Mouse (Mus musculus) brain, adult 2 months (tissue): ENCODE measurements around the gene Krtap3-1.
A peak's percentile ranks its signal among the peaks of the same experiment; 100 is the strongest.
"Not testable (repeated sequence)": the region's sequence is repeated elsewhere in the genome, so short reads cannot be mapped to it uniquely, and the experiment has no call there.

Experiments used
- DNase-seq: peaks from one replicate; pipeline ENCODE4 v3.0.0; 2011; ENCODE audit warnings: low read depth, low spot score

The Krtap3-1 gene

DNA sequence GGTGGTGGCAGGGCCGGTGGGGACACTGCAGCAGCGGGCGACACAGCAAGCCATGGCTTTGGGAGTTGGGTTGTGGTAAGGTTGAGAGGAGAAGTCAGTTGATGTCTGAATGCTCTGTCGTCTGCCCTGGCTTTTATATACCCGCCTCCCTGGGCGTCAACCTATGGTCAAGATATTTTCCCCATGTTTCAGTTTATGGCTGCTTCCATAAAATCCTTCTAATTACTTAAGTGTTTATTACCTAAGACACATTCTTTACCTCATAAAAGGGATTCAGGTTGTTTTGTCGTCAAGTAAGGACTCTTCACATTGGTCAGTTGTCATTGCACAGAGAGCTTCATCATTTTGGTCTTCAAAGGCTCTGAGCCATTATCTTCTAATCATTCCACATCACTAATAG is at the start of gene Krtap3-1:
Krtap3-1 (minus strand) TSS at position 101 of the 400 bp plus-strand sequence.
- DNase-seq, result no peak

DNA sequence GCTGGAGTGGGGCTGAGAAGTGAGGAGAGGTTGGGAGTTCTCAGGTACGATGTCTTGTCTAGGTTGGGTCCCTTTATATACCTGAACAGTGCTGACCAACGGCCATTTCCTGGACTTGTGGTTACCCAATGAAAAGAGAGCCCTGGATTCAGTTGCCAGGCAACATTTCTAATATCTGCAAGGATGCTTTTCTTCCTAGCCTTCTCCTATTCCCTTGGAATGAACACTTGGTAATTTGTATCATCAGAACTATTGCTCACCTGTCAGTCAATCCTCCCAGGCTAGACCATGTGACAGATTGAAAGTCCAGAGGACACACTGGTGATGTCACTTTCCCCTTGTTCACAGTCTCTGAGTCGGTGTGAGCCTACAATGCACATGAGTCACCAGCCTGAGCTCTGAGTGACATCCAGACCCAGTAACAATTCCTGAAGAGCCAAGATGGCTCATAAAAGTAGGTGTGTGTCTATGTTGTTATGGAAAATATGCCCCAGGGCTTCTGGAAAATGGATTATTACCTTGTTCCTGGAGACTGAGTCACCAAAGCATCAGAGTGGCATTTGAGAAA is 48.5 kb upstream of the Krtap3-1 start, which contains the start of gene Krtap2-4:
Krtap2-4 (minus strand) TSS at position 51 of the 568 bp plus-strand sequence.
- peak; percentile 43 for DNase-seq

DNA sequence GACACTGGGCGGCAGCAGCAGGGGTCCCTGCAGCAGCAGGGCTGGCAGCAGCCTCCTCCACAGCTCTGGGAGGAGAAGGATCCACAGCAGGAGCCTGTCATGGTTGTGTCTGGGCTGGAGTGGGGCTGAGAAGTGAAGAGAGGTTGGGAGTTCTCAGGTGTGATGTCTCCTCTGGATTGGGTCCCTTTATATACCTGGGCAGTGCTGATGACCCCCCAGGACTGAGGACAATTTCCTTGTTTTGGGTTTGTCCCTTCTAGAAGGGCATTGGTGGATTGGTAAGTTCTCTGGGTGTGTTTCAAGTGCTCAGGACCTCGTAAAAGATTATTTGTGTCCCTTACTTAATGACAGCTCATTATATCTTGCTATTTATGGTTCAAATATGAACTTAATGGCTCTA is 43.7 kb upstream of the Krtap3-1 start, which contains the start of gene Gm11937:
Gm11937 (minus strand) TSS at position 101 of the 400 bp plus-strand sequence.
- DNase-seq, result not testable (repeated sequence)

DNA sequence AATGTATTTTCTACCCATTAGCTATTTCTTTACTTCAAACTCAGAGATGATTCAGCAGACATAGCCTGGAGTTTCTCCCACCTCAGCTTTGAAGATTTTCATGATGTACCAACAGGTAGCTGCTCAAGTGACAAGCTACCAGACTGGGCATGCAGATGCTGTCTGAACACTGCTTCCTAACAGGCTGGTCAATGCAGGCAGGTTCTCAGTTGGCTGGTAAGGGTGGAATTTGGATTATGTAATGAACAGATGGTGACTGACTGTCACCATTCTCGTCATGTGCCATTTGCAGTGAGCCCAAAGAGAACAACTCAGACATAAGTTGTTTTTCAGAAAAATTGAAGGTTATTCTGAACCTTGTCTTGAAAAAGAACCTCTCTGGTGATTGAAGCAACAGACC is 42.7 kb upstream of the Krtap3-1 start:
- DNase-seq, result peak; percentile 82

DNA sequence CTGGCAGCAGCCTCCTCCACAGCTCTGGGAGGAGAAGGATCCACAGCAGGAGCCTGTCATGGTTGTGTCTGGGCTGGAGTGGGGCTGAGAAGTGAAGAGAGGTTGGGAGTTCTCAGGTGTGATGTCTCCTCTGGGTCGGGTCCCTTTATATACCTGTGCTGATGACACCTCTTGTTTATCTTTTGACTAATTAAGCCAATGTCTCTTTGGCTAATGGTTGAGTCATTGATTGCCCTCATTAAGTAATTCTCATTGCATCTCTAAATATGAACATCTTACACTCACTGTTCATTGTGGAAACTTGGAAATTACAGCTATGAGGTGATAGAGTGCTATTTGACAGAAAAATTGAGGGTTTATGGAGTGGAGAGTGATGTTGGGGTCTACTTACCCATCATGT is 36.8 kb upstream of the Krtap3-1 start, which contains the start of gene Gm11938:
Gm11938 (minus strand) TSS at position 101 of the 400 bp plus-strand sequence.
- DNase-seq, result not testable (repeated sequence)

DNA sequence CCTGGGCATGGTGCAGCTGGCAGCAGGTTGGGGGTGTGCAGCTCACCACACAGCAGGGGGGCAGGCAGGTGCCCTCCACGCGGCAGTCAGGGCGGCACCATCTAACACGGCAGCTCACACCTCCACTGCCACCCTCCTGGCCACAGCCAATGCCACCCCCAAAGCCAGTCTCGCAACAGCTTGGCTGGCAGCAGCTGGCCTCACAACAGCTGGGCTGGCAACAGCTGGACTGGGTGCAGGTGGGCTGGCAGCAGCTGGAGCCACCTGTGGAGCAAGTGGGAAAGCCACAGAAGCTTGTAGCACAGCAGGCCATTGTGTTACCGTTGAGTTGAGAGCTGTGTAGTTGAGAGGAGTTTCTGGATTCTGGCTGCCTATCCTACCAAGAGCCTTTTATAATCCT is 31.3 kb upstream of the Krtap3-1 start, which contains the start of gene Krtap9-3:
Krtap9-3 (minus strand) TSS at position 364 of the 400 bp plus-strand sequence.
- not testable (repeated sequence) for DNase-seq

DNA sequence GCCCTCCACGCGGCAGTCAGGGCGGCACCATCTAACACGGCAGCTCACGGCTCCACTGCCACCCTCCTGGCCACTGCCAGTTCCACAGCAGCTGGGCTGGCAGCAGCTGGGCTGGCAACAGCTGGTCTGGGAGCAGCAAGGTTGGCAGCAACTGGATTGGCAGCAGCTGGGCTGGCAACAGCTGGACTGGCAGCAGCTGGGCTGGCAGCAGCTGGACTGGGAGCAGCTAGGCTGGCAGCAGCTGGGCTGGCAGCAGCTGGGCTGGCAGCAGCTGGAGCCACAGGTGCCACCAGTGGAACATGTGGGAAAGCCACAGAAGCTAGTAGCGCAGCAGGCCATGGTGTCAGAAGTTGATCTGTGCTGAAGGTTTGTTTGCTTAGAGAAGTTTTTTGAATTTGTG is 24.6 kb upstream of the Krtap3-1 start, which contains the start of gene Krtap1-3:
Krtap1-3 (minus strand) TSS at position 359 of the 400 bp plus-strand sequence.
- no peak for DNase-seq

DNA sequence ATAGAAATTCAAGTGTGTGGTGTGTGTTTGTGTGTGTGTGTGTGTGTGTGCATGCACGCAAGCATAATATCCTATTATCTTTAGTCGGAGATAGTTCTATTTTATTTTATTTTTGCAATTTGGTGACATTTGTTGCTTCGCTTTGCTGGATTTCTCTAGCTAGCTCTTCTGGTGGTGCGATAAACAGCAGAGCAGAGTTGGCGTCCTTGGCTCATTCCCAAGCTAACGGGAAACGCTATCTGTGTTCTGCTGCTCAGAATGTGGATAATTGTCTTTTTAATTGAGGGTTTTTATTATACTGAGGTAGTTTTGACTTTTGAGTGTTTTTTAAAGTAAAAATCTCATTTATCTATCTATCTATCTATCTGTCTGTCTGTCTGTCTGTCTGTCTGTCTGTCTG is 18.7 kb upstream of the Krtap3-1 start:
- DNase-seq, result peak; percentile 80

DNA sequence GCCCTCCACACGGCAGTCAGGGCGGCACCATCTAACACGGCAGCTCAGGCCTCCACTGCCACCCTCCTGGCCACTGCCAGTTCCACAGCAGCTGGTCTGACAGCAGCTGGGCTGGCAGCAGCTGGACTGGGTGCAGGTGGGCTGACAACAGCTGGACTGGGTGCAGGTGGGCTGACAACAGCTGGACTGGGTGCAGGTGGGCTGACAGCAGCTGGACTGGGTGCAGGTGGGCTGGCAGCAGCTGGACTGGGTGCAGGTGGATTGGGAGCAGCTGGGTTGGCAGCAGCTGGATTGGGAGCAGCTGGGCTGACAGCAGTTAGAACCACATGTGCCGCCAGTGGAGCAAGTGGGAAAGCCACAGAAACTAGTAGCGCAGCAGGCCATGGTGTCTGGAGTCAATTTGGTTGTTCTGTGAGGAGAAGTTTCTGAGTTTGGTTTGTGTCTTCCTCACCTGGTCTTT is 16.8 kb upstream of the Krtap3-1 start, which contains the start of gene Krtap1-4:
Krtap1-4 (minus strand) TSS at position 410 of the 460 bp plus-strand sequence.
- no peak for DNase-seq

DNA sequence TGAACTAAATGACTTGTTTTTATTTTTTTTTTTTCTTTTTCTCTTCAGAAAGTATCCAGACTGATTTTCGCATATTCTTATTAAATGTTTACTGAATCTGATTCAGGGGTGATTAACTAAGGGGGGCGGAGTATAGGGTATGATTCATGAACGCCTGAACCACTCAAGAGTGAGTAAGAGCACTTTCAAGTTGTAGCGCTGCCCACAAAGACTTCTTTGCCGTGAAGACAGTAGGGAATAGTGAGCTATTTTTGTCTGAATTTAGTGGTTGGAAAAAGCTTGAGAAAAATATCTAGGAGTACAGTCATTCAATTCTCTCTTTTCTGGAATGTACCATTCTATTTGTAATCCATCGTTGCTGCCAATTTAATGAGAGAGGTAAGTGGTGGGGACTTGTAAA is 15.1 kb upstream of the Krtap3-1 start:
- DNase-seq, result peak; percentile 79

DNA sequence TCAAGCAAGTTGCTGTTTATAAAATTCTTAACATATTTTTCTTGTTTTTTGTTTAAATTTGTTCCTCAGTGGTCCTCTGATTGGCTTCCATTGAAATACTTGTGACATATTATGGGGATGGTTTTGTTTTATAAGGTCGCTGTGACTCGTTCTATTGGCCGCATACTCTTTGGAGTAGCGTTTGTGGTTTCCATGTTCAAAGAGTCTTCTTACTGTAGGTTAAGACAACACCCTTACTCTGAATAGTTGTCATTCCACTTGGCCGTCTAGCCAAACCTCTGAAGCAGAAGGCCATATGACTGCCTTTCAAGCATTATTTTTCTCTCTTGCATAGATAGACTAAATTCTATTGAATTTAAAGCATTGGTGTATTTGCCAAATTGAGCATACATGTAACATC is 14.6 kb upstream of the Krtap3-1 start:
- DNase-seq, result no peak

DNA sequence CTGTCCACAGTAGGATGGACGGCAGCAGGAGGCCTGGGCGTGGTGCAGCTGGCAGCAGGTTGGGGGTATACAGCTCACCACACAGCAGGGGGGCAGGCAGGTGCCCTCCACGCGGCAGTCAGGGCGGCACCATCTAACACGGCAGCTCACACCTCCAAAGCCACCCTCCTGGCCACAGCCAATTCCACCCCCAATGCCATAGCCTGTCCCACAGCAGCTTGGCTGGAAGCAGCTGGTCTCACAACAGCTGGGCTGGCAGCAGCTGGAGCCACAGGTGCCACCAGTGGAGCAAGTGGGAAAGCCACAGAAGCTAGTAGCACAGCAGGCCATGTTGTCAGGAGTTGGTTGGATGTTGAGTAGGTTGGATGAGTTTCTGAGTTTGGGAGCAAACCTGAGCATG is 14.2 kb upstream of the Krtap3-1 start, which contains the start of gene Krtap1-5:
Krtap1-5 (minus strand) TSS at position 381 of the 400 bp plus-strand sequence.
- no peak for DNase-seq

DNA sequence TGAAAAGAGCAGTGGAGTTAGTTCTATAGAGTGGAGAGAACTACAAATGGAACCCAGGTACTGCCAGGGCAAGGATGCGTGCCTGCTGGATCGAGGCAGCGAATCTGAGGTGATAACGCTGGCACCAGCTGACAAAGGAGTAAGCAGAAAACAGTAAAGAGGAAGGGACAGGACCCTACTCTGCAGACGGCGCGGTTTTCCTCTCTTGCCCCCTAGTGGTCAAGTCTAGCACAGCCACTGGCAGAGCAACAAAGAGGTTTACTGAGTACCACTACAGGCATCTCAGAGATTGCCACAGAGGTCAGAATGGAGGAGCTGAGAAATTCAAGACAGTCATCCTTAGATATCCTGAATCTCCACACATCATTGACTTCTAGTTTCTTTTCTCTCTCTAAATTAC is 7.7 kb upstream of the Krtap3-1 start:
- DNase-seq, result peak; percentile 69

DNA sequence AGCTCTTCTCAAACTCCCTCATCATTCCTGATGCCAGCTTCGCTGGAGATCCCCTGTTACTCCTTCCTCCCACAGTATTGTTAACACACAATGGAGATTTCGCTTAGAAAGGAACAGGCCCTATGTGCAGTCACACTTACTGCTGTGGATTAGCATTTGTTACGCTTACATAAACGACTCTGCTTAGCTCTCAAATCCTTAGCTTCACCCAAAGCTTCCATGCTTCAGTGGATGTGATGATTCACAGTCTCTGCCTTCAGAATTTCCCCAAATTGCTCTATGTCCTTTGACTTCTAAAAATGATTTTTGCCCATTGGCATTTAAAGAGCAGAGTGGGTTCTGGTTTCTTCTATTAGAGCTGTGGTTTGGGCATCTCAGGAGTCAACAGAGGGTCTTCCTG is 6.7 kb upstream of the Krtap3-1 start:
- peak; percentile 74 for DNase-seq

DNA sequence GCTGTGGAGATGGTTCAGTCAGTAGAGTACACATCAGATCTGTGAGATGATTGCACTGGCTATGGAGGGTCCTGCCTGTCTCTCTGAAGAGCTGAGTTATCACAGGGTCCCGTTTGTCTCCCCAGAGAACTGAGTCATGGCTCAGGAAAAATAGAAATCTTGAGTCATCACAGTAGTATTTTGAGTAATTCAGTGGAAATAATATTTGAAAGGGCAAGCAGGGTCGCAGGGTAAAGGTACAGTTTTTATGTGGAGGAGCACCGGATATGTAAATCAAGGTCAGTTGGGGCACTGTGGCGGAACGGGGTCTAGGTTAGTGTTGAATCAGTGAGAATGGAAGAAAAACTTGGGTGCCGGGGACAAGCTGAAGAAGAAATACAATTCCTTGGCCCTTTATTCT is 3.9 kb downstream of the Krtap3-1 start:
- DNase-seq, result no peak

DNA sequence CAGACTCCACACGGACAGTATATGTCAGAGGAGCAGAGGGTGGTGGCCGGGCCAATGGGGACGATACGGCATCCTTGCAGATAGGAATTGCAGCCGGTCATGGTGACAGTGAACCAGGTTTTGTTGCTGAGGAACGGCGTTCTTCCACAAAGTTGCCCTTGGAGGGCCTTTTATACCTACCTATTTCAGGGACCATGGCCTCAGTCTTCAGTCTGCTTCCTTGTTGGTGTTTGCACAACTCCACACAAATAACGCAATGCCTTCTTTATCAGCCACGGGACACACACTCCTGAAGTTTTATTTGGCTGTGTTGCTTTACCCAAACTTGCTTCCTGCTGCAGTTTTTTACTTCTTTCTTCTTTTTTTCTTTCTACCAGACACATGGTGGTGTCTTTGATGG is 7.1 kb downstream of the Krtap3-1 start, which contains the start of gene Gm11939:
Gm11939 (minus strand) TSS at position 101 of the 400 bp plus-strand sequence.
- no peak for DNase-seq

DNA sequence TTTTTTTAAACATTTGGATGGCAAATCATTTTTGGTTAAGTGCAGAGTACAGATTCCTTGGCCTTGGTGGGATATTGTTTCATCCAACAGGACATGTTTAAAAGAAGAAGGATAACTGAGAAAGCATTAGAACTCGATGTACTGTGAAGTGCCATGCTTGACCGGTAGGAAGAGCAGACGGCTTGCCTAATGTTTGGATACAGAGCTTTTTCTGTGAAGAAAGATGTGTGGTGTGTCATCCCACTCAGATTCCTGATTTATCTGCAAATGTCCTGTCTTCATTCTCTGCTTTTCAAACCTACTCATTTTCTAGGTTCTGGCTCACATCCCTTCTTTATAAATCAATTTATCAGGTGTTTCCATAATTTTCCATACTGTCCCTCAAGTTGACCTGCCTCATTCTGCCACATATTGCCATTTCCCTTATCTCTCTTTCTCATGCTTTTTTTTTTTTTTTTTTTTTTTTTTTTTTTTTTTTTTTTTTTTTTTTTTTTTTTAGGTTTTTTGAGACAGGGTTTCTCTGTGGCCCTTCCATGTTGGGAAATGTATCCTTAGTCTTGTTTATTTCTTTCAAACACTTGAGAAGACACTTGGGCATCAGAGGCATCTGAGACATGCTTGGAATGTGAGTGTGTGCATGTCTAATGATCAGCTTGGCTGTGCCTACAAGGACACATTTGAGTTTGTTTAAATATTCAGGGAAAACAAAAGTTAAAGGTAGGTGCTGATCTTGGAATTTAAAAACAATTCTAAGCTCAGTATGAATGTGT is 8.3 kb downstream of the Krtap3-1 start:
- peak; percentile 60 for DNase-seq

DNA sequence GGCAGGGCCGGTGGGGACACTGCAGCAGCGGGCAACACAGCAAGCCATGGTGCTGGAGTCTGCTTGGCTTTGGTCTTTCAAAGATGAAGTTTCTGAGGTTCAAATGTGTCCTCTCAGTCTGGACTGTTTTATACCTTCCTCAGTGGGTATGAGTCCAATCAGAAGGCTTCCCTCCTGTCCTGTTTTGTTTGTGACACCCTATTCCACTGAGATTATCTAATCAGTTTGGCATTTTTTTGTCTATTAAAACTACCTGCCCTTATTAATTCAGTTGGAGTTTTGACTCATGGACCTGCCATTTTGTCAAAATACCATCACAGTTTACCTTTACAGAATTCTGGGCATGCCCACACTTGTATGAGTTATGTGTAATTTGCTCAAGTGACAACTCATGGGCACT is 9.7 kb downstream of the Krtap3-1 start, which contains the start of gene Krtap3-2:
Krtap3-2 (minus strand) TSS at position 101 of the 400 bp plus-strand sequence.
- DNase-seq, result no peak

DNA sequence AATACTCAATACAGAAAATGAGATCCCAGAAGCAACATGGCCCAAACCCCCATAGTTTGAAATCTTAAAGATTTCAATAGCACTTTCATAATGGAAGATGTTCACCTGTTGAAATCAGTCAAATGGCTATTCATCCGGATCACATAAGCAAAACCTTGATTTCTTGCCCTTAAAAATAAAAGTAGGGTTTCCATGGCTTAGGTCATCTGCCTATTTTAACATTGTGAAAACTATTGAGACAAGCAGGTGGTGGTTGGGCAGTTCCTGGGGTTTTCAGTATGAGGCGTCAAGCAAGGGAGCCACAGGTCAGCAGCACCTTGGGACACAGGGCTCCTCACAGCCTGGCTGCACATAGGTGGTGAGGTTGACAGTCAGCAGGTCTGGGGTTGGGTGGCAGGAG is 10.2 kb downstream of the Krtap3-1 start:
- no peak for DNase-seq

DNA sequence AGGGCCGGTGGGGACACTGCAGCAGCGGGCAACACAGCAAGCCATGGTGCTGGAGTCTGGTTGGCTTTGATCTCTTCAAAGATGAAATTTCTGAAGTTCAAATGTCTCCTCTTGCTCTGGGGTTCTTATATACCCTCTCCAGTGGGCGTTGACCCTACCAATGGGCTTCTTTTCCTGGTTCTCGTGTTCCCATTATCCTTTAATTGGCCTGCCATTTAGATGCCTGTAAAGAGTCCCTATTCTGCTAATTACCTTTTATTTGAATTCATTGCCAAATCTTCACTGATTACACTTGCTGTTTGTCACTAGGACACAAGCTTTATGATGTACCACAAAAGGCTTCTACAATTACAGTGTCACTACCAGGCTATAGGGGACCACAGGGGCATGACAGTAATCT is 15.7 kb downstream of the Krtap3-1 start, which contains the start of gene Krtap3-3:
Krtap3-3 (minus strand) TSS at position 101 of the 400 bp plus-strand sequence.
- no peak for DNase-seq

DNA sequence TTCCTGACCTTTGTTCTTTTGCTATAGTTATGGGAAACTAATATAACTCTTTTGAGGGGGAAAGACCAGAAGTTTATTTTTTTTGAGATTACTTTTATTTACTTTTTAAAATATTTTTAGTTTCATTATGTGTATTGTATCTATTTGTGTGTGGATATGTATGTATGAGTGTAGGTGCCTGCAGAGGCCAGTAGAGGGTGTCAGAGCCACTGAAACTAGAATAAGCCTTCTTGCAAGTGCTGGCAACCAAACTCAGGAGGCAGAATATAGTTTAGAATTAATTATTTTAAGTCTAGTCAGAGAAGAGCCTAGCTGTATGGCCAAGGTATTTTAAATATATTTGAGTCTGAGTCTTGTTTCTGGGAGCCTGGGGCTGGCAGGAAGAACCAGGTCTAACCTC is 18.5 kb downstream of the Krtap3-1 start:
- no peak for DNase-seq

DNA sequence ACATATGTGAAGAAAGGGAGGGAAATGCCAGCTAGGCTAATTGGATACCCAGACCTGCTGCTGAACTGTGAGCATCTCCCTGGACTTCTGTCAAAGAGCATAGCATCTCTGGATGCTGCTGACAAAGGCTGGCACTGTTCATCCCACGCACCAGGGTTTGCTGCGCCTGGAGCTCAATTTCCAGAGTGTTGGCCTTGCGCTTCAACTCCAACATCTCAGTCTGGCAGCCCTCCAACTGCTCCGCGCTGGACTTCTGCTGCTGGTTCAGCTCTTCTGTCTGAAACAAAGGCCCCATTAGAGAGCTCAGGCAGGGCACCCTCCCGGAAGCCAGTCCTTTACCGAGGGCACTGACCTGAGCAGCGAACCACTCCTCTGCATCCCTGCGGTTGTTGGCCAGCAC is 26.7 kb downstream of the Krtap3-1 start:
- DNase-seq, result peak; percentile 88
